Mouse (Mus musculus): ENCODE measurements around the gene Polr1b. TPM values are rescaled to one million over a fixed set of nuclear protein-coding genes. Genes with fewer than 3 reads are reported as not detected.

The Polr1b gene
- polyA plus RNA-seq, 1 experiment from 2014 or later, result 52.7 TPM

GRCm38 (mm10) chr2:129066326-129066725 lies 34.5 kb upstream of the Polr1b start:
- peak overlapping the region; percentile 98 for H3K4me2 ChIP-seq
- WGBS, result 2% methylated on average over 20 of the region's 20 CpGs
- DNase-seq (ENCODE audit: low spot score), result peak; percentile 62
- peaks cover 6% of the 10 kb centered on the region; the same call in 1 of the 2 replicates for H3K4me1 ChIP-seq (replicated peaks; ENCODE audit: control insufficient read depth, insufficient read depth, low read length)
- peak overlapping the region; percentile 83 for H3K9ac ChIP-seq (ENCODE audit: low read depth, low read length)
- ATAC-seq (replicated peaks; ENCODE audit: low FRiP score), result peak; percentile 56
- H3K36me3 ChIP-seq (ENCODE audit: control insufficient read depth, insufficient read depth, low read length), result no peaks in the 10 kb centered on the region
- H3K27ac ChIP-seq (ENCODE audit: low read depth, low read length), result peak overlapping the region; percentile 25; the same call in 1 of the 2 replicates
- H3K4me3 ChIP-seq (ENCODE audit: low read depth, low read length), result peak overlapping the region; percentile 87
- H3K9me3 ChIP-seq (ENCODE audit: control insufficient read depth, low read length), result no peaks in the 10 kb centered on the region
- H3K27me3 ChIP-seq (replicated peaks; ENCODE audit: control insufficient read depth, insufficient read depth, low read length), result peaks cover 2% of the 10 kb centered on the region; the same call in 1 of the 2 replicates

- Histone ChIP-seq H3K4me3 (ENCODE audit: low read depth, low read length) (no peak overlapping the region), H3K27me3 (replicated peaks; ENCODE audit: control insufficient read depth, insufficient read depth, low read length) (no peaks in the 10 kb centered on the region; the same call in 1 of the 2 replicates), H3K27ac (ENCODE audit: low read depth, low read length) (no peak overlapping the region), H3K4me2 (no peak overlapping the region), H3K9me3 (ENCODE audit: control insufficient read depth, low read length) (no peaks in the 10 kb centered on the region), H3K4me1 (replicated peaks; ENCODE audit: control insufficient read depth, insufficient read depth, low read length) (peaks cover 6% of the 10 kb centered on the region; the same call in 1 of the 2 replicates), H3K9ac (ENCODE audit: low read depth, low read length) (no peak overlapping the region), H3K36me3 (ENCODE audit: control insufficient read depth, insufficient read depth, low read length) (no peaks in the 10 kb centered on the region)
- 73% methylated on average over 3 of the region's 3 CpGs for WGBS
- DNase-seq (ENCODE audit: low spot score) (no peak), ATAC-seq (replicated peaks; ENCODE audit: low FRiP score) (no peak)
Observed at GRCm38 (mm10) chr2:129070296-129070695, 30.5 kb upstream of the Polr1b start.

GRCm38 (mm10) chr2:129078313-129078712 lies 22.5 kb upstream of the Polr1b start:
- no peak overlapping the region for H3K27ac ChIP-seq (ENCODE audit: low read depth, low read length)
- H3K36me3 ChIP-seq (ENCODE audit: control insufficient read depth, insufficient read depth, low read length), result no peaks in the 10 kb centered on the region; the same call in 1 of the 2 replicates
- no peaks in the 10 kb centered on the region for H3K9me3 ChIP-seq (ENCODE audit: control insufficient read depth, low read length)
- no peak overlapping the region for H3K4me2 ChIP-seq
- H3K4me1 ChIP-seq (replicated peaks; ENCODE audit: control insufficient read depth, insufficient read depth, low read length), result no peaks in the 10 kb centered on the region
- 77% methylated on average over 3 of the region's 3 CpGs for WGBS
- ATAC-seq (replicated peaks; ENCODE audit: low FRiP score) (no peak), DNase-seq (ENCODE audit: low spot score) (no peak)
- no peak overlapping the region for H3K4me3 ChIP-seq (ENCODE audit: low read depth, low read length)
- H3K9ac ChIP-seq (ENCODE audit: low read depth, low read length), result no peak overlapping the region
- no peaks in the 10 kb centered on the region for H3K27me3 ChIP-seq (replicated peaks; ENCODE audit: control insufficient read depth, insufficient read depth, low read length)

- H3K4me3 ChIP-seq (ENCODE audit: low read depth, low read length), result no peak overlapping the region
- H3K4me1 ChIP-seq (replicated peaks; ENCODE audit: control insufficient read depth, insufficient read depth, low read length), result no peaks in the 10 kb centered on the region
- DNase-seq (ENCODE audit: low spot score) (no peak), ATAC-seq (replicated peaks; ENCODE audit: low FRiP score) (no peak)
- no peak overlapping the region for H3K27ac ChIP-seq (ENCODE audit: low read depth, low read length)
- no peak overlapping the region for H3K9ac ChIP-seq (ENCODE audit: low read depth, low read length)
- no peaks in the 10 kb centered on the region for H3K27me3 ChIP-seq (replicated peaks; ENCODE audit: control insufficient read depth, insufficient read depth, low read length)
- 67% methylated on average over 2 of the region's 2 CpGs for WGBS
- H3K4me2 ChIP-seq, result no peak overlapping the region
- no peaks in the 10 kb centered on the region for H3K9me3 ChIP-seq (ENCODE audit: control insufficient read depth, low read length)
- H3K36me3 ChIP-seq (ENCODE audit: control insufficient read depth, insufficient read depth, low read length), result no peaks in the 10 kb centered on the region; the same call in 1 of the 2 replicates
Observed at GRCm38 (mm10) chr2:129079194-129079593, 21.6 kb upstream of the Polr1b start.

- no peak overlapping the region for H3K9ac ChIP-seq (ENCODE audit: low read depth, low read length)
- no peaks in the 10 kb centered on the region for H3K27me3 ChIP-seq (replicated peaks; ENCODE audit: control insufficient read depth, insufficient read depth, low read length)
- H3K36me3 ChIP-seq (ENCODE audit: control insufficient read depth, insufficient read depth, low read length), result peaks cover 7% of the 10 kb centered on the region; the same call in 1 of the 2 replicates
- no peak overlapping the region for H3K4me2 ChIP-seq
- no peak overlapping the region for H3K27ac ChIP-seq (ENCODE audit: low read depth, low read length)
- no peak for DNase-seq (ENCODE audit: low spot score)
- H3K4me1 ChIP-seq (replicated peaks; ENCODE audit: control insufficient read depth, insufficient read depth, low read length), result no peaks in the 10 kb centered on the region
- no peak for ATAC-seq (replicated peaks; ENCODE audit: low FRiP score)
- no peak overlapping the region for H3K4me3 ChIP-seq (ENCODE audit: low read depth, low read length)
- 59% methylated on average over 13 of the region's 13 CpGs for WGBS
- 0 out of 2 replicates have a peak, but pooled peaks cover 4% of the 10 kb centered on the region for H3K9me3 ChIP-seq (ENCODE audit: control insufficient read depth, low read length)
Observed at GRCm38 (mm10) chr2:129081097-129081496, 19.7 kb upstream of the Polr1b start.

- Histone ChIP-seq H3K27ac (ENCODE audit: low read depth, low read length) (no peak overlapping the region), H3K9me3 (ENCODE audit: control insufficient read depth, low read length) (0 out of 2 replicates have a peak, but pooled peaks cover 4% of the 10 kb centered on the region), H3K4me2 (no peak overlapping the region), H3K27me3 (replicated peaks; ENCODE audit: control insufficient read depth, insufficient read depth, low read length) (no peaks in the 10 kb centered on the region), H3K9ac (ENCODE audit: low read depth, low read length) (no peak overlapping the region), H3K36me3 (ENCODE audit: control insufficient read depth, insufficient read depth, low read length) (peaks cover 7% of the 10 kb centered on the region; the same call in 1 of the 2 replicates), H3K4me3 (ENCODE audit: low read depth, low read length) (no peak overlapping the region), H3K4me1 (replicated peaks; ENCODE audit: control insufficient read depth, insufficient read depth, low read length) (0 out of 2 replicates have a peak, but pooled peaks cover 2% of the 10 kb centered on the region)
- DNase-seq (ENCODE audit: low spot score) (no peak), ATAC-seq (replicated peaks; ENCODE audit: low FRiP score) (no peak)
- WGBS, result 87% methylated on average over 5 of the region's 5 CpGs
Observed at GRCm38 (mm10) chr2:129083514-129083913, 17.3 kb upstream of the Polr1b start.

- WGBS, result 46% methylated on average over 2 of the region's 2 CpGs
- H3K27me3 ChIP-seq (replicated peaks; ENCODE audit: control insufficient read depth, insufficient read depth, low read length), result no peaks in the 10 kb centered on the region
- no peak overlapping the region for H3K27ac ChIP-seq (ENCODE audit: low read depth, low read length)
- no peak overlapping the region for H3K4me3 ChIP-seq (ENCODE audit: low read depth, low read length)
- DNase-seq (ENCODE audit: low spot score) (no peak), ATAC-seq (replicated peaks; ENCODE audit: low FRiP score) (no peak)
- peaks cover 7% of the 10 kb centered on the region; the same call in 1 of the 2 replicates for H3K36me3 ChIP-seq (ENCODE audit: control insufficient read depth, insufficient read depth, low read length)
- no peak overlapping the region for H3K4me2 ChIP-seq
- H3K9me3 ChIP-seq (ENCODE audit: control insufficient read depth, low read length), result 0 out of 2 replicates have a peak, but pooled peaks cover 4% of the 10 kb centered on the region
- H3K4me1 ChIP-seq (replicated peaks; ENCODE audit: control insufficient read depth, insufficient read depth, low read length), result 0 out of 2 replicates have a peak, but pooled peaks cover 2% of the 10 kb centered on the region
- no peak overlapping the region for H3K9ac ChIP-seq (ENCODE audit: low read depth, low read length)
Observed at GRCm38 (mm10) chr2:129084959-129085358, 15.8 kb upstream of the Polr1b start.

GRCm38 (mm10) chr2:129087520-129087919 lies 13.3 kb upstream of the Polr1b start:
- WGBS, result 61% methylated on average over 1 of the region's 1 CpGs
- H3K36me3 ChIP-seq (ENCODE audit: control insufficient read depth, insufficient read depth, low read length), result peaks cover 7% of the 10 kb centered on the region; the same call in 1 of the 2 replicates
- 0 out of 2 replicates have a peak, but pooled peaks cover 2% of the 10 kb centered on the region for H3K4me1 ChIP-seq (replicated peaks; ENCODE audit: control insufficient read depth, insufficient read depth, low read length)
- 0 out of 2 replicates have a peak, but pooled peaks cover 4% of the 10 kb centered on the region for H3K9me3 ChIP-seq (ENCODE audit: control insufficient read depth, low read length)
- no peak for DNase-seq (ENCODE audit: low spot score)
- H3K27ac ChIP-seq (ENCODE audit: low read depth, low read length), result no peak overlapping the region
- no peak overlapping the region for H3K9ac ChIP-seq (ENCODE audit: low read depth, low read length)
- no peaks in the 10 kb centered on the region for H3K27me3 ChIP-seq (replicated peaks; ENCODE audit: control insufficient read depth, insufficient read depth, low read length)
- ATAC-seq (replicated peaks; ENCODE audit: low FRiP score), result no peak; the same call in 1 of the 2 replicates
- no peak overlapping the region for H3K4me2 ChIP-seq
- no peak overlapping the region for H3K4me3 ChIP-seq (ENCODE audit: low read depth, low read length)

- H3K27me3 ChIP-seq (replicated peaks; ENCODE audit: control insufficient read depth, insufficient read depth, low read length), result no peaks in the 10 kb centered on the region
- no peak overlapping the region for H3K27ac ChIP-seq (ENCODE audit: low read depth, low read length)
- H3K4me3 ChIP-seq (ENCODE audit: low read depth, low read length), result no peak overlapping the region
- H3K9ac ChIP-seq (ENCODE audit: low read depth, low read length), result no peak overlapping the region
- H3K9me3 ChIP-seq (ENCODE audit: control insufficient read depth, low read length), result 0 out of 2 replicates have a peak, but pooled peaks cover 3% of the 10 kb centered on the region
- H3K4me1 ChIP-seq (replicated peaks; ENCODE audit: control insufficient read depth, insufficient read depth, low read length), result 0 out of 2 replicates have a peak, but pooled peaks cover 2% of the 10 kb centered on the region
- DNase-seq (ENCODE audit: low spot score) (no peak), ATAC-seq (replicated peaks; ENCODE audit: low FRiP score) (no peak)
- 72% methylated on average over 4 of the region's 4 CpGs for WGBS
- H3K36me3 ChIP-seq (ENCODE audit: control insufficient read depth, insufficient read depth, low read length), result peaks cover 7% of the 10 kb centered on the region; the same call in 1 of the 2 replicates
- no peak overlapping the region for H3K4me2 ChIP-seq
Observed at GRCm38 (mm10) chr2:129090370-129090769, 10.4 kb upstream of the Polr1b start.

Data from liver, embryonic 11.5 days (tissue).